Mouse (Mus musculus): ENCODE data around the gene Nmb. TPM values are rescaled to one million over a fixed set of nuclear protein-coding genes. Genes with fewer than 3 reads are reported as not detected.
"Not testable (repeated sequence)": the region's sequence is repeated elsewhere in the genome, so short reads cannot be mapped to it uniquely, and the experiment has no call there.

The Nmb gene
- polyA plus RNA-seq (2014; fragmentation: Nextera tagmentation; extraction: Ambion mirVana) = 8.7 and 10.6 TPM in 2 replicates

DNA sequence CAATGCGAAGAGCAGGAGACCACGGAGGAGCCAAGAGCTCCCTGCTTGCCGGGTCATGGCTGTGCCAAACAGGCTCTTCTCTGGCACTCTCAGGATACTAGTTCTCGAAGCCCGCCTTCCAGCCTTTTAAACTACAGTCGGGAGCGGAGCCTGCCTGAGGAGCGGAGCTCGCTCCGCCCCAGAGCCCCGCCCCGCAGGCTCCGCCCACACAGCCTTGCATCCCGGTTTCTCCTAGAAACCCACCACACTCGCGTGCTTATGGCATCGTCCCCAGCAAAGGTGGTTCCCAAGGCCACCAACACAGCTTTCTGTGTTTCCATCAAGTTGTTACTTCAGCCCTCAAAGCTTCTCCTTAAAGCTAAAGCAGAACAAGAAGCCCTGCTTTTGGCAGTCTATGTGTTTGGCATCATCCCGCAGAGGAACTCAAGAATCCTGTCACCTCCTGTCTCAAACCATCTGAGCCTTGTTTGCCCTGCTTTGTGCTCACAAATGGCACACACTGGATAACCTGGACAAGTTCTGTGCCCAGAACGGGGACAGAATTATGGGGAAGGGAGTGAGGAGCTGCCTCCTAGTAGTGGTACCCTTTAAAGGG is at the start of gene Nmb:
Gene Nmb, minus strand, starts transcription at position 156 of the 595 bp plus-strand sequence.
- peak within 1 kb of the TSS; percentile 77 for H3K4me2 ChIP-seq (replicated peaks)
- no peaks in the 10 kb centered on the region for H3K27me3 ChIP-seq (ENCODE audit: control insufficient read depth, insufficient read depth, low read length)
- H3K4me3 ChIP-seq (replicated peaks; ENCODE audit: low read length) = peak within 1 kb of the TSS; percentile 35
- H3K4me1 ChIP-seq (replicated peaks; ENCODE audit: control insufficient read depth, insufficient read depth, low read length) = peaks cover 16% of the 10 kb centered on the region
- peaks cover 31% of the 10 kb centered on the region for H3K36me3 ChIP-seq (replicated peaks; ENCODE audit: control insufficient read depth, insufficient read depth)
- no peaks in the 10 kb centered on the region for H3K9me3 ChIP-seq (ENCODE audit: control insufficient read depth, low read length)
- WGBS = 4% methylated on average over 19 of the region's 19 CpGs
- H3K9ac ChIP-seq = peak within 1 kb of the TSS; percentile 58
- ATAC-seq (ENCODE audit: low FRiP score) (peak; percentile 59), DNase-seq (ENCODE audit: low spot score) (peak; percentile 71)
- H3K27ac ChIP-seq = 0 out of 2 replicates have a peak within 1 kb of the TSS, but pooled peaks have one; percentile 3

DNA sequence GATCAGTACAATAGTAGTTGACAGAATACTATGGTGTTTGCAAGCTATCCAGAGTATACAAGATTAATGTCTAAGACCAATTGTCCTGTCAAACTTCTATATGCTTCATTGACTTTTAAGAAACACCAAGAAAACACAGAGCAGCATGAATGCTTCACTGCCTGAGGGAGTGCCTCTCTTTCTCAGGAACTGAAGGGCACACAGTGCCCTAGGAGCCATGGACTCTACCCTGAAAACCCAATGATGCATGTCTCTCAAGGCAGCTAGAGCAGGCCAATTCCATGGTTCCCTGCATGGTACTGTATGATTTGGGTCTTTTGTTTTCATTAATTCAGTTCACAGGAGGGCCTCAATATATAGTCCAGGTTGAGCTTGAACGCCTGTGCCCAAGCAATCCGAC is 49.4 kb upstream of the Nmb start:
- Histone ChIP-seq H3K36me3 (replicated peaks; ENCODE audit: control insufficient read depth, insufficient read depth) (no peaks in the 10 kb centered on the region), H3K27ac (no peak overlapping the region), H3K4me3 (replicated peaks; ENCODE audit: low read length) (no peak overlapping the region), H3K9ac (no peak overlapping the region), H3K27me3 (ENCODE audit: control insufficient read depth, insufficient read depth, low read length) (no peaks in the 10 kb centered on the region), H3K4me2 (replicated peaks) (no peak overlapping the region), H3K9me3 (ENCODE audit: control insufficient read depth, low read length) (no peaks in the 10 kb centered on the region), H3K4me1 (replicated peaks; ENCODE audit: control insufficient read depth, insufficient read depth, low read length) (no peaks in the 10 kb centered on the region)
- DNase-seq (ENCODE audit: low spot score) (no peak), ATAC-seq (ENCODE audit: low FRiP score) (no peak)
- 92% methylated on average over 2 of the region's 2 CpGs for WGBS

DNA sequence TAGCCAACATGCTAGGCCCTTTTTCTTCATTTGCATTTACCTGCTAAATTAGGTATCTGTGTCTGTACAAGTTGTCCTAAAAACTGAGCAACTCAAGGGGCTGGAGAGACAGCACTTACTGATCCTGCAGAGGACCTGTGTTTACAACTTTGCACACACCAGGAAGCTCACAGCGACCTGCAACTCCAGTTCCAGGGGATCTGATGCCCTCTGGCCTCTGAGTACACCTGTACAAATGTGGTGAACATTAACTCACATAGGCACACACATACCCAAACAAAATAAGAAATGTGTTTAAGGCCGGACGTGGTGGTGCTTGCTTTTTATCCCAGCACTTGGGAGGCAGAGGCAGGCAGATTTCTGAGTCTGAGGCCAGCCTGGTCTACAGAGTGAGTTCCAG is 47.3 kb upstream of the Nmb start:
- H3K27ac ChIP-seq = no peak overlapping the region
- H3K9ac ChIP-seq = no peak overlapping the region
- DNase-seq (ENCODE audit: low spot score) (no peak), ATAC-seq (ENCODE audit: low FRiP score) (no peak)
- no peaks in the 10 kb centered on the region for H3K27me3 ChIP-seq (ENCODE audit: control insufficient read depth, insufficient read depth, low read length)
- no peak overlapping the region for H3K4me3 ChIP-seq (replicated peaks; ENCODE audit: low read length)
- H3K9me3 ChIP-seq (ENCODE audit: control insufficient read depth, low read length) = no peaks in the 10 kb centered on the region
- no peak overlapping the region for H3K4me2 ChIP-seq (replicated peaks)
- WGBS = 66% methylated on average over 3 of the region's 3 CpGs
- H3K36me3 ChIP-seq (replicated peaks; ENCODE audit: control insufficient read depth, insufficient read depth) = no peaks in the 10 kb centered on the region
- no peaks in the 10 kb centered on the region for H3K4me1 ChIP-seq (replicated peaks; ENCODE audit: control insufficient read depth, insufficient read depth, low read length)

DNA sequence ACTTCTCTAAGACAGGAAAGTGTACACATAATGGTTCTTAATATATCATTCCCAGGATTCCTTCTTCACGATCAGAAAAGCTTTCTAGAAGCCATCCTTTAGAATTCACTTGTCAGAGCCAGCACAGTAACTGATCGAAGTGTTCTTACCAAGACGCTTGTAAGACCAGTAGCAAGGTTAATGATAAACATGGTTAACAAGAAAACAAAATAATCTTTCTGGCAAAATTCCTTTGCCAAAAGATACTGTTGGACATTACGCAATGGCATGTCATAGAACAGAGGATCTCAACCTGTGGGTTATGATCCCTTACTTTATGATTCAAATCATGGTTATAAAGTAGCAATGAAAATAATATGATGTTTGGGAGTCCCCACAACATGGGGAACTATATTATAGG is 46.6 kb upstream of the Nmb start:
- H3K27ac ChIP-seq = no peak overlapping the region
- no peaks in the 10 kb centered on the region for H3K9me3 ChIP-seq (ENCODE audit: control insufficient read depth, low read length)
- ATAC-seq (ENCODE audit: low FRiP score) (no peak), DNase-seq (ENCODE audit: low spot score) (no peak)
- no peaks in the 10 kb centered on the region for H3K27me3 ChIP-seq (ENCODE audit: control insufficient read depth, insufficient read depth, low read length)
- no peak overlapping the region for H3K9ac ChIP-seq
- H3K36me3 ChIP-seq (replicated peaks; ENCODE audit: control insufficient read depth, insufficient read depth) = no peaks in the 10 kb centered on the region
- H3K4me1 ChIP-seq (replicated peaks; ENCODE audit: control insufficient read depth, insufficient read depth, low read length) = peaks cover 3% of the 10 kb centered on the region
- H3K4me2 ChIP-seq (replicated peaks) = no peak overlapping the region
- no peak overlapping the region for H3K4me3 ChIP-seq (replicated peaks; ENCODE audit: low read length)
- 89% methylated on average over 4 of the region's 4 CpGs for WGBS

DNA sequence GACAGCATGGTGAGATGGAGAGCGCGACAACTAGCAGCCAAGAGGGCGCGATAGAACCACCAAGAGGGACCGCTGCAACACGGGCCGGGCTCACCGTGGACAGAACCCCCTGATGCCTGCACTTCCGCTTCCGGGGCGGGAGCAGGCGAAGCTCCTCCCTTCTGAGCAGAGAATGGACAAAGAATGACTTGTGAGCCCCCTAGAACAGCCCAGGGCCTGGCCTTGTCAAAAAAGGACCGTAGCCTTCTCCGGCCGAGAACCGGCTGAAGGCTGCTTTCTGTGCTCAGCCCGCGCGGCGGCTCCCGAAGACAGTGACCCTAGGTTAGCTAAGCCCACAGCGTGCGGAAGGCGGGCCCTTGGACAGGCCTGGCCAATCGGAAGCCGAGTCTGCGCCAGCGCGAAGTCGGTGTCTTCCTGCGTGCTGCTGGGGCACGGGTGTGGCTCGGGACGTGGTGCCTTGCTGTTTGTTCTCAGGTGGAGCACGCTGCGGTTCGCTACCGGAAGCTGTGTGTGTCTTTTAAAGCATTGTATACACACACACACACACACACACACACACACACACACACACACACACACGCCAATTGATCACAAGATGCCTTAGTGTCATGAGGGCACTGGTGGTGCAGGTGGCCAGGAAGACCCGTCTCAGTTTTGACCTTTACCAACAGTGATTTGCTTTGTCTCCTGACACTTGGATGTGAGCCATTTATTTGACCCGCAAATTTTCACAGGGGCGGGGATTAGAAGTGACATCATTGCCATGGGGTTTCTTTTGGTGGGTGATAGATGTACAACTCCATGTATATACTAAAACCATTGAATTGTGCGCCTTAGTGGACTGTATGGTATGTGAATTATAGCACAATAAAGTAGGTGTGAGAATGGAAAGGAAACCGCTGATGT is 42.8 kb upstream of the Nmb start, which contains the start of gene Sec11a:
Gene Sec11a, minus strand, starts transcription at position 336 of the 906 bp plus-strand sequence.
- Histone ChIP-seq H3K4me1 (replicated peaks; ENCODE audit: control insufficient read depth, insufficient read depth, low read length) (peaks cover 16% of the 10 kb centered on the region), H3K27ac (peak within 1 kb of the TSS; percentile 97), H3K36me3 (replicated peaks; ENCODE audit: control insufficient read depth, insufficient read depth) (no peaks in the 10 kb centered on the region), H3K9ac (peak within 1 kb of the TSS; percentile 70), H3K4me3 (replicated peaks; ENCODE audit: low read length) (peak within 1 kb of the TSS; percentile 58), H3K27me3 (ENCODE audit: control insufficient read depth, insufficient read depth, low read length) (no peaks in the 10 kb centered on the region), H3K4me2 (replicated peaks) (peak within 1 kb of the TSS; percentile 82), H3K9me3 (ENCODE audit: control insufficient read depth, low read length) (no peaks in the 10 kb centered on the region)
- WGBS = 2% methylated on average over 44 of the region's 44 CpGs
- peak; percentile 90 for DNase-seq (ENCODE audit: low spot score)
- peak; percentile 99 for ATAC-seq (ENCODE audit: low FRiP score)

DNA sequence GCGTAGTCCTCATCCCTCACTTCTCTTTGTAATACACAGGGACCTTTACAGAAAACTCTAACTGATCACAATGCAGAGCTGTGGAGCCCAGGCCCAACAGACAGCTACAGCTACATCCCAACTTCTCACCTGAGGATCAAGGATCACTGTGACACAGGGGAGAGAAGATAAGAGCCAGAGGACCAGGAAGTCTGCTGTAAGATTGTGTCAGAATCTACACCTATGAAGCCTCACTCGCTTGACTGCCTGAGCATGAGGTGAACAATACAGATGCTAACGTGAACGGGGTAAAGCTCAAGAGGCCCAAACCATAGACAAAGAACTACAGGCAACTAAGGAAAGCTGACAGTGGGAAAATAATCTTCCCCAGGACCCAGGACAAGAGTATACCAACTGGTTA is 34.9 kb upstream of the Nmb start:
- peaks cover 5% of the 10 kb centered on the region for H3K36me3 ChIP-seq (replicated peaks; ENCODE audit: control insufficient read depth, insufficient read depth)
- no peak overlapping the region for H3K27ac ChIP-seq
- no peak overlapping the region for H3K4me2 ChIP-seq (replicated peaks)
- H3K27me3 ChIP-seq (ENCODE audit: control insufficient read depth, insufficient read depth, low read length) = no peaks in the 10 kb centered on the region
- H3K4me3 ChIP-seq (replicated peaks; ENCODE audit: low read length) = no peak overlapping the region
- H3K9me3 ChIP-seq (ENCODE audit: control insufficient read depth, low read length) = no peaks in the 10 kb centered on the region
- H3K4me1 ChIP-seq (replicated peaks; ENCODE audit: control insufficient read depth, insufficient read depth, low read length) = no peaks in the 10 kb centered on the region
- 93% methylated on average over 4 of the region's 4 CpGs for WGBS
- no peak overlapping the region for H3K9ac ChIP-seq
- no peak for DNase-seq (ENCODE audit: low spot score)
- no peak for ATAC-seq (ENCODE audit: low FRiP score)

DNA sequence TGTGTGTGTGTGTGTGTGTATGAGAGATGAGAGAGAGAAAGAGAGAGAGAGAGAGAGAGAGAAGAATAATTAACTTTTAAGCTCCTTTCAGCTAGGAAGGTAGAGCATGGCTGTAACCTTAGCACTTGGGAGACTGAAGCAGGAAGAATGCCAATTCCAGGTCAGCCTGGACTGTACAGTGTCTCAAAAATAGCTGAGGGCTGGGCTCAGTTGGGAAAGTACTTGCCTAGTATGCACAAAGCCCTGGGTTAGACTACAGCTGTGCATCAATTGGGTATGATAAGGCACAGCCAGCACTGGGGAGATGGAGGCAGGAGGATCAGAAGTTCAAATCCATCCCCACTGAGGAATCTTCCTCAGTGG is 32.4 kb upstream of the Nmb start:
- H3K27me3 ChIP-seq (ENCODE audit: control insufficient read depth, insufficient read depth, low read length); H3K9ac ChIP-seq; H3K4me1 ChIP-seq (replicated peaks; ENCODE audit: control insufficient read depth, insufficient read depth, low read length); H3K27ac ChIP-seq; ATAC-seq (ENCODE audit: low FRiP score); H3K4me2 ChIP-seq (replicated peaks); H3K9me3 ChIP-seq (ENCODE audit: control insufficient read depth, low read length); DNase-seq (ENCODE audit: low spot score); H3K4me3 ChIP-seq (replicated peaks; ENCODE audit: low read length): not testable (repeated sequence)
- H3K36me3 ChIP-seq (replicated peaks; ENCODE audit: control insufficient read depth, insufficient read depth) = peaks cover 24% of the 10 kb centered on the region

DNA sequence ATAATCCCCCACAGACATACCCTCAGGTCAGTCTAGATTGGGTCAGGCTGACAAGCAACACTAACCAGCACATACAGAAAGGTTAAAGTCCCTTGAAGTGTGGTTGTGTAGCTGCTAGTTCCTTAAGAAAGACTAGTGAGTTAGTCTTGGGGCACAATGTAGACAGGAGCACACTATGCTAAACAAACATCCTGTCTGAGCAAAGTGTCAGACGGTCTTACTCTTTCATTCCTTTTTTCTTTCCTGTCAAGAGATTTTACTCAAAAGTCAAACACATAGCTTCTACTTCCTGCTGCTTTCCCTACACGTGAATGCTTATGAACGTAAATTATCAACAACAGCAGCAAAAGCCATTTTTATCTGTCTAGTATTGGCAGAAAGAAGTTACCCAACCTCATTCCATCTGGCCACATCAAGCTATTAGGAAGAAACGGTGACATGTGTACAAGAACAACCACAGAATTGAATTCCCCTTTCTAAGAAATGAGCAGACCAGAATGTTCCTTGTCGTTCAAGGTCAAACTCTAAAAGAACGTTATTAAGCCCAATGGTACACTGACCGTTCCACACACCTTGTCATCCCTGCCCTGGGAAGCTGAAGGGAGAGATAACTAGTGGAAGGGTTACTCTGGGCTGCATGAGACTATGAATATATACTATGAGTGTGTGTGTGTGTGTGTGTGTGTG is 31.9 kb upstream of the Nmb start:
- peaks cover 29% of the 10 kb centered on the region for H3K36me3 ChIP-seq (replicated peaks; ENCODE audit: control insufficient read depth, insufficient read depth)
- not testable (repeated sequence) for H3K27me3 ChIP-seq (ENCODE audit: control insufficient read depth, insufficient read depth, low read length); ATAC-seq (ENCODE audit: low FRiP score); H3K4me3 ChIP-seq (replicated peaks; ENCODE audit: low read length); H3K9me3 ChIP-seq (ENCODE audit: control insufficient read depth, low read length); H3K4me1 ChIP-seq (replicated peaks; ENCODE audit: control insufficient read depth, insufficient read depth, low read length); H3K4me2 ChIP-seq (replicated peaks); DNase-seq (ENCODE audit: low spot score); H3K27ac ChIP-seq; H3K9ac ChIP-seq
- 78% methylated on average over 7 of the region's 7 CpGs for WGBS

DNA sequence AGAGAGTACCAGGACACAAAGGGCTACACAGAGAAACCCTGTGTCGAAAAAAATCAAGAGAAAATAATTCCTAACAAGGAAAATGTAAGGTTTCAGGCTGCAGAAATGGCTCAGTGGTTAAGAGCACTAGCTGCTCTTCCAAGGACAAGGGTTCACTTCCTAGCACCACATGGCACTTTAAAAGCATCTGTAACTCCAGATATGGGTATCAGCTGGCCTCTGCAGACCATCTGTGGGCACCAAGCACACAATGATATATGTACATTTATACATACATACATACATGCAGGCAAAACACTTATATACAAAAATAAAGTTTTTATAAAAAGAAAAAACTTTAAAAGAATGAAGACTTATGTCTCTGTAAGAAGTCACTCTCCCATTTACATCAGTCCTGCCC is 31.0 kb upstream of the Nmb start:
- Histone ChIP-seq H3K27me3 (ENCODE audit: control insufficient read depth, insufficient read depth, low read length) (no peaks in the 10 kb centered on the region), H3K27ac (no peak overlapping the region), H3K9me3 (ENCODE audit: control insufficient read depth, low read length) (no peaks in the 10 kb centered on the region), H3K9ac (no peak overlapping the region), H3K36me3 (replicated peaks; ENCODE audit: control insufficient read depth, insufficient read depth) (peaks cover 38% of the 10 kb centered on the region), H3K4me1 (replicated peaks; ENCODE audit: control insufficient read depth, insufficient read depth, low read length) (no peaks in the 10 kb centered on the region), H3K4me3 (replicated peaks; ENCODE audit: low read length) (no peak overlapping the region), H3K4me2 (replicated peaks) (no peak overlapping the region)
- DNase-seq (ENCODE audit: low spot score) = no peak
- ATAC-seq (ENCODE audit: low FRiP score) = no peak
- WGBS = 95% methylated on average over 1 of the region's 1 CpGs

Measured in hindbrain, embryonic 14.5 days (tissue).